Mouse (Mus musculus): ENCODE measurements at regions not wholly inside any gene's neighbourhood (a gene's known extent, or its start where the extent isn't known, plus 50 kb on each side); places are given as distances from the start of the nearest gene placed in this dataset.

- TF ChIP-seq CTCF (IDR thresholded peaks at IDR 0.05; ENCODE audit: low read depth), result no peak
- TF ChIP-seq EP300 (IDR thresholded peaks at IDR 0.05; ENCODE audit: low read depth), result no peak
These were observed 81.7 kb upstream of the Zfp217 start for GRCm38 (mm10) chr2:170229461-170230080.

Measured in heart, postnatal 0 days (tissue).